Mouse (Mus musculus) B cell, adult (primary cell): ENCODE measurements around the gene Mslnl. TPM values are rescaled to one million over a fixed set of nuclear protein-coding genes. Genes with fewer than 3 reads are reported as not detected.

Experiments used
- total RNA-seq: library from RNA; stranded (reverse); gene quantifications from 4 replicates; pipeline ENCODE4 v1.2.4, GENCODE M21; 2023; ENCODE audit not compliant: inconsistent age

Mslnl gene
- total RNA-seq: not detected in 4 replicates

DNA sequence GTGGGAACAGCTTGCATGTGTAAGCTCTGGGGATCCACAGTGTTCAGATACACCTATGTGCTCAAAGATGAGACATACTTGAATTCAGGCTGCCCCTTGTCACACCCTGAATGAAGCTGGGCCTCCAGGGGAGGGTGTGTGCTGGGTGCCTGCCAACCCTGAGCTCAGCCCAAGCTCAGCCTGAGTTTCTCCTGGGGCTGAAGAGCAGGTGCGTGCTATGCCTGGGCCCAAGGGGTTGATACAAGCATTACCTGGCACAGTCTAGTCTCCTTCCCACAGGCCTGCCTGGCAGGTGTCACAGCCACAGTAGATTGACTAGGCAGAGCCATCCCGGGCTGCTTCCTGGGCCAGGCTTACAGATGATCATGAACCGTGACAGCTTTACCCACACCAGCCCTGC is at the start of gene Mslnl:
TSS of gene Mslnl (plus strand) at position 298 of the 400 bp plus-strand sequence.

DNA sequence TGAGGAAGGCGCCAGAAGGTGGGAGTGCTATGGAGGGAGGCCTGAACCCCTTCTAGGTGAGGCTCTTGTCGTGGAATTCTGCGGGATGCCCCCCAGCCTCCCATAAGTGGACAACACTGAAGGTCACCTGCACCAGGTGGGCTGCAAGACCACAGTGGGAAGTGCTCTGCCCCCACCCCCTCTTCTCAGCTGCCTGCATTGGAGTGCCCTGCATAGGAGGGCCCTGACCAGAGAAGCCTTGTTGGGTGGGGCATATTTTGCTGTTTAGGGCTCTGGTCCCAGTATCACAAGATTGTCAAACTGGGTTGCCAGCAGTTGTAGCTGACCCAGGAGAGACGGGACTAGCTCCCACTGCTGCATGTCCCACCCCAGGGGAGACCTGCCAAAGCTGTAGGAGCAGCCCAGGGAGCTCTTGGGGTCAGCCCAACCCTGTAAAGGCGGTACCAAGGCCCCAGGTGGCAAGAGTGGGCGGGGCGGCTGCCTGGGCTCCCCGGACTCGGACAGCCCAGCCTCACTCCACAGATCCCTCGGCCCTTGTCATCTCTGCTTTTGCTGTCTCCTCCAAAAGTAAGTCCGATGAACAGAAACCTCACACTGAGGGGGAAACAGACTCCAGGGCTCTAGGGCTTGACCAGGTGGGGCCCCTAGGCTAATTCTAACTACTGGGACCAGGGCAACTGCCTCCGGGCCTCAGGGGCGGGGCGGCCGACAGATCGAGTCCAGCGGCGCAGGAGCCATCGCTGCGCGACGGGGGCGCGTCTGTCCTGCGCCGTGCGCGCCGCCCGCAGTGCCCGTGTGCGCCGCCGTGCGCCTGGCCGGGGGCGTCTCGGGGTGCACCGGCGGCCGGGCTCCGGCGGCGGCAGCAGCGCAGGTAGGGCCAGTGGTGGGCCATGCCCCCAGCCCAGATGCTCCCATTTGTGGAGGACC is 18.9 kb upstream of the Mslnl start, which contains the start of gene Gng13:
TSS of gene Gng13 (plus strand) at position 461 of the 927 bp plus-strand sequence.

DNA sequence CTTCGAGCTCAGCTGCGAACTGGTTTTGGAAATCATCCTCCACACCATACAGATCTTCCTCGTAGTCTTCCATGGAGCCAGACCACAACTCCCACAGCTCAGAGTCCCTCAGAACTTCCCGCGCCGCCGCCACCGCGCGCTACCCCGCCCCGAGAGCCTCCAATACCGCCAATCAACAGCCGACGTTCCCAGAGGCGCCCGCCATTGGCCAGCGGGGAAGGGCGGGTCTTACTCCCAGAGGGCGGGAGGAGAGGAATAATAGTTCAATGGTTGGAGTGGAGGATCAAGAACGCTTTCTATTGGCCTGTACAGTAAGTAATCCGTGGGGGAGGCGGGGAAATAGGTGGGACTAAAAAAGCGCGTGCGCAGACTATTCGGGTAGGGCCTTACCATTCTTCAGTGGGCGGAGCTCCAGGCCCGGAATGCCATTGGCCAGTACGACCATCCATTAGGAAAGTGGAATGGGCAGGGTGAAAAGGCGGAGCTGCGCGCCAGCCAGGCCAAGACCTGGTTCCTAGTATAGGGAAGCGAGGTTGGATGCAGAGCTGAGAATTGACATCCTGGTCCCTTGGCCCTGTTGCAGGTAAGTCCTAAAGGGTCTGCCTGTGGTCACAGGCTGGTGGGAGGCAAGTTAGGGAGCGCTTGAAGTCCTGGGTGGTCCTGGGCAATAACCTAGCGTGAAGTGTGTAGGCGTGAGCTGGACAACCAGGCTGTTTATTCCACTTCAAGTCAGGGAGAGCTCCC is 8.4 kb upstream of the Mslnl start, which contains the start of the genes Chtf18 and Rpusd1:
TSS of gene Chtf18 (minus strand) at position 155 of the 744 bp plus-strand sequence.
TSS of gene Rpusd1 (plus strand) at position 406 of the 744 bp plus-strand sequence.

DNA sequence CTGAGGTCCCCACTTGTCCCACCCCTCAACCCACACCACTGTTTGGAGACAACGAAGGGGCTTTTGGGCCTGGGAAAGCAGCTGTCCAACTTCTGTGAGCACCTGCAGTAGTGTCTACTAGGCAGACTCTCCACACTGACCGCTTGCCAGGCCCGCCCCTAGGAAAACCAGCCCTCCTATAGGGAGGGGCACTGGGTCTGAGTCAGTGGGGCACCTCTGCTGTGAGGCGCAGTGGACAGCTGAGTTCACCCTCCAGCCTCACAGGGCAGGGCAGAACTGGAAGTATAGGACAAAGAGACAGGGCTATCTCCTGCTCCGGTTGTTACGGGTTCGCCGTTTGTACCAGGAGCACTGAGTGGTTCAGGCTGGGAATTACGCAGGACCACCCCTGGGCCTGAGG is 18.4 kb downstream of the Mslnl start, which contains the start of gene Msln:
TSS of gene Msln (minus strand) at position 138 of the 400 bp plus-strand sequence.

DNA sequence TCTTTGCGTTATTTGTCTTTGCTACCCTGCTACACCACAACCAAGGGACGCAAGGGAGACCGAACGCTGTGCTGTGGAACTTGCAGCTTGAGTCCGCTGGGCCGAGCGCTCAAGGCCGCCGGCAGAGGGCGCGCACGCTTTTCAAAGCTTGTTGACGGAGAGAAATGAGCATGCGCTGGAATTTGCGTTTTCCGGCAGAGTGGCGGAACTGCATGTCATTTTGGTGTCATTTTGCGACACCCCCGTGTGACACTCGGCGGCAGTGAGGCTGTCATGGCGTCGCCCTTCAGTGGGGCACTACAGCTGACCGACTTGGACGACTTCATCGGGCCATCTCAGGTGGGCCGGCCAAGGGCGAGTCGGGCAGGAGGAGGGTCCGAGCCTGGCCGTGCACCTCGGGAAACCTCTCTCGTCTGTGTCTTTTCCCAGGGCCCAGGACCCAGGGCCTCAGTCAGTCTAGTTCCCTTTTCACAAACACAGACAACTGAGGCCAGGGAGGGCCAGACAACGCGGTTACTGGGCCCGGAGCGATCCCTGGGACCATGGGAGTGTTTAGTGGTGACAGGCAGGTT is 37.8 kb downstream of the Mslnl start, which contains the start of gene Narfl:
TSS of gene Narfl (plus strand) at position 228 of the 572 bp plus-strand sequence.

DNA sequence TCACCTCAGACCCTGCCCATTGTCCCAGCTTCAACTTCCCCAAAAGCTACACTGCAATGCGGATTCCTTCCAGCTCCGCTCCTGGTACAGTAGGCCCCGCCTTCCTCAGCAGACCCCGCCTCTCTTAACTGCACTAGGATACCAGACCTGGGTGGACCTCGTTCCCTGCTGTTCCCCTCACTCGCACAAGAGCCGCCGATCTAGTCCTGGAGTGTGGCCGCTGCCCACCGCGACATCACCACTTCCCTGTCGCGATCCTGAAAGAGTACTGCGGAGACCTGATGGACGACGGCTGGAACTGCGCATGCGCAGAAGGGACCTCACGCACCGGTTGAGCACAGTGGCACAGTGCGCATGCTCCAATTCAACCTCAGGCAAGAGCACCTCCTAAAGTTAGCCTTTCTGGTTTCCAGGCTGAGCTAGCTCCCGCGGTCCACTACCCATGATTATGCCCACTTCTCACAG is 49.5 kb downstream of the Mslnl start, which contains the start of gene Haghl:
TSS of gene Haghl (minus strand) at position 393 of the 465 bp plus-strand sequence.

DNA sequence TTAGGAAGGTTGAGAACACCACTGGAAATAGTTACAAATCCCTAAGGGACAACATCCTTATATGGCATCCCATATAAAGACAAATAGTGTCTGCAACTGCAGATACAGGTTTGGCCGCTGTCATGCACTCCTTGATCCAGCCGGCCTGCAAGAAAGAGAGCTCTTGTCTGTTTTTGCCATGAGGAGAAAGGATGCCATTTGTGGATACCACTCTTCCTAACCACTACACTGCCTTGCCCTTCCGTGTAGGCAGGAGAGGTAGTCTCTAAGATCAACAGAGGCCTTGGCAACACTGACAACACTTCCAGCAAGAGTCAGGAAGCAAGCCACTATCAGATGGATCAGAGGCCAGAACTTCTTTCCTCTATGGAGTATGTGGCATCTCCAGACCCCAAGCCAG is 50.4 kb downstream of the Mslnl start, which contains the start of gene Ccdc78:
TSS of gene Ccdc78 (plus strand) at position 301 of the 400 bp plus-strand sequence.

DNA sequence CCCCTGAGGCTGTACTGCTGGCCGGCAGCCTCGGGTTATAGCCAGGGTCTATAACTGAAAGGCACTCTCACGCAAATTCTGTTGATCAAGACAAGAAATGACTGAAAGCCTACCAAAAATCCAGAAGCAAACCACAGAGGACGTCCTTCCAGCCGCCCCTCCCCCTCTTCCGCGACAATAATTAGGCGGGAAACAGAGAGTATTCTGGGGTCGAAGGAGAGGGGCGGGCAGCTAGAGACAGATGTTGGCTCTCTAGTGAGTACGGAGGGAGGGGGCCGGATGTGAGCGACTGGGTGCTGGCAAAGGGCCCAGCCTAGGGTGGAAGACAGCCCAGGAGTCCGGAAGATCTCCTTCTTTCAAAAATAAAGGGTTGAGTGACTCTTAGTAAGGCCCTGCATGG is 56.8 kb downstream of the Mslnl start, which contains the start of gene Fam173a:
TSS of gene Fam173a (minus strand) at position 287 of the 400 bp plus-strand sequence.

DNA sequence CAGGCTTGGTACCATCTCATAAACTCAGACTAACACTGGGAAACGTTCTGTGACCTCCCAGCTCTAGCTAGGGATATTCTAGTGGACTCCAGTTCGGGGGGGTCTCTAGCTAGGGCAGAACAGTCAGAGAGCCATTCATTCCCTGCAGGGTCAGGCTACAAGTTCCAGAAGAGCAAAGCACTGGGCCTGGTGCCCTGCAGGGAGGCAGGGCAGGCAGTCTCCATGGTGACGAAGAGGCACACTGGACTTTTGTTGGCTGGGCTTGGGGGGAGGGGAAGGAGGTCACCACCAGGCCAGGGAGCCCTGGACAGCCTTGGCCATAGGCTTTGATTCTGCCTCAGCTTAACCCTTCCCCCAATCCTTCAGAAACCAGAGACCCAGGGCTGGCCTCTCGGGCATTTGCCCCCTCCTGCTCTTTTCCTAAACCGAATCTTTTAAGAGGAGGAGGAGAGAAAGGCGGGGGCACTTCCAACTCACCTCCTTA is 59.8 kb downstream of the Mslnl start, which contains the start of gene AC134908.4:
TSS of gene AC134908.4 (minus strand) at position 51 of the 484 bp plus-strand sequence.

DNA sequence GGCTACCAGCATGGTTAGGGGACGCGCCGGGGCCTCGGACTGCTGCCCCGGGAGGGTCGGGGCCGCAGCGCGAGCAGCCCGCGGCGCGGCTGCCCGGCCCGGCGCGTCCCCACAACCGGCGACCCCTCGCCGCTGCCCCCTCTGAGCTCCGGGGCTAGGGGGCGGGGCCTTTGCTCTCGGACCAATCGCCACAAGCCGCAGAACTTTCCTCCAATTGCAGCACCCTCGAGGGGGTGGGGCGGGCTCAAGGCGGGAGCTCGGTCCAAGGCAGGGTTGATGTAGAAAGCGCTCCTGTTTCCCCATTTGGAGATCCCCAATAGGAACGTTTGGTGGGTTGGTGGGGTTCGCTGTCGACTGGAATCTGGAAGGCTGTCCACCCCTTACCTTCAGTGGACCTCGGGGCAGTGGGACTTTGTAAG is 61.1 kb downstream of the Mslnl start, which contains the start of gene Metrn:
TSS of gene Metrn (minus strand) at position 186 of the 419 bp plus-strand sequence.

Other genes starting within 250 kb of the Mslnl start
- not detected in 4 replicates for gene Sstr5, start 238.8 kb upstream of the Mslnl start, total RNA-seq
- 0.21 to 0.67 TPM in 2 of 4 replicates, not detected in the others for gene Sox8, start 165.4 kb upstream of the Mslnl start, total RNA-seq
- 26.7 to 32.2 TPM (median 29.1 TPM) in 4 replicates for gene Lmf1, start 157.0 kb upstream of the Mslnl start, total RNA-seq
- gene Gng13, start 18.9 kb upstream of the Mslnl start, total RNA-seq: not detected in 4 replicates
- gene Chtf18, start 8.6 kb upstream of the Mslnl start, total RNA-seq: 6.4 to 12.4 TPM (median 8.6 TPM) in 4 replicates
- 5.2 to 7.4 TPM (median 7.3 TPM) in 4 replicates for gene Rpusd1, start 8.4 kb upstream of the Mslnl start, total RNA-seq
- 1.6 TPM in 1 of 4 replicates, not detected in the others for gene Msln, start 18.3 kb downstream of the Mslnl start, total RNA-seq
- 27.3 to 40.0 TPM (median 36.0 TPM) in 4 replicates for gene Narfl, start 37.7 kb downstream of the Mslnl start, total RNA-seq
- 16.0 to 24.2 TPM (median 19.1 TPM) in 4 replicates for gene Haghl, start 49.6 kb downstream of the Mslnl start, total RNA-seq
- not detected in 4 replicates for gene Ccdc78, start 50.5 kb downstream of the Mslnl start, total RNA-seq
- 46.3 to 58.4 TPM (median 50.0 TPM) in 4 replicates for gene Fam173a, start 56.9 kb downstream of the Mslnl start, total RNA-seq
- gene AC134908.4, start 59.6 kb downstream of the Mslnl start, total RNA-seq: 1.5 TPM in 1 of 4 replicates, not detected in the others
- 10.2 to 15.1 TPM (median 13.2 TPM) in 4 replicates for gene Metrn, start 61.1 kb downstream of the Mslnl start, total RNA-seq
- gene Fbxl16, start 73.0 kb downstream of the Mslnl start, total RNA-seq: not detected in 4 replicates
- 17.0 to 23.5 TPM (median 22.7 TPM) in 4 replicates for gene Wdr24, start 87.6 kb downstream of the Mslnl start, total RNA-seq
- 26.8 to 30.2 TPM (median 29.3 TPM) in 4 replicates for gene Jmjd8, start 92.8 kb downstream of the Mslnl start, total RNA-seq
- 62.5 to 74.1 TPM (median 64.8 TPM) in 4 replicates for gene Stub1, start 97.4 kb downstream of the Mslnl start, total RNA-seq
- 0.84 to 2.9 TPM (median 1.9 TPM) in 4 replicates for gene Rhbdl1, start 101.3 kb downstream of the Mslnl start, total RNA-seq
- 3.4 to 4.4 TPM (median 3.6 TPM) in 4 replicates for gene Gm20683, start 105.7 kb downstream of the Mslnl start, total RNA-seq
- 61.4 to 71.1 TPM (median 69.6 TPM) in 4 replicates for gene Rhot2, start 108.8 kb downstream of the Mslnl start, total RNA-seq
- gene Wdr90, start 125.5 kb downstream of the Mslnl start, total RNA-seq: 33.3 to 45.0 TPM (median 38.3 TPM) in 4 replicates
- 0.69 to 3.3 TPM (median 3.0 TPM) in 3 of 4 replicates, not detected in the other for gene Mcrip2, start 132.7 kb downstream of the Mslnl start, total RNA-seq
- gene Mettl26, start 139.0 kb downstream of the Mslnl start, total RNA-seq: 24.4 to 27.9 TPM (median 26.1 TPM) in 4 replicates
- gene Wfikkn1, start 144.8 kb downstream of the Mslnl start, total RNA-seq: 5.7 to 6.6 TPM (median 6.0 TPM) in 4 replicates
- 20.9 to 25.3 TPM (median 23.0 TPM) in 4 replicates for gene Rab40c, start 183.7 kb downstream of the Mslnl start, total RNA-seq
- 75.7 to 84.9 TPM (median 77.1 TPM) in 4 replicates for gene Pigq, start 208.9 kb downstream of the Mslnl start, total RNA-seq
- gene Nhlrc4, start 208.9 kb downstream of the Mslnl start, total RNA-seq: not detected in 4 replicates
- gene A930017K11Rik, start 216.5 kb downstream of the Mslnl start, total RNA-seq: 0.21 TPM in 1 of 4 replicates, not detected in the others
- gene Capn15, start 249.8 kb downstream of the Mslnl start, total RNA-seq: 35.7 to 39.1 TPM (median 38.2 TPM) in 4 replicates